Mouse (Mus musculus) neural tube, postnatal 0 days (tissue): Measurements from ENCODE around the gene Uckl1. TPM values are rescaled to one million over a fixed set of nuclear protein-coding genes. Genes with fewer than 3 reads are reported as not detected.

ENCODE experiments used
- microRNA-seq: library from miRNA; unstranded; fragments of <30 nt; microRNA quantifications from one replicate; pipeline ENCODE4, GENCODE M21; 2016
- polyA plus RNA-seq: library from polyadenylated mRNA; unstranded; fragments of >200 nt; fragmentation: Nextera tagmentation; extraction: Ambion mirVana; gene quantifications from 2 replicates; pipeline ENCODE4 v1.2.1, GENCODE M21; 2015

The Uckl1 gene
- 40.5 and 51.8 TPM in 2 replicates for polyA plus RNA-seq

GRCm38 (mm10) chr2:181584411-181584942 is at the start of gene Uckl1:
Gene Uckl1, minus strand, starts transcription at chr2:181584892.

GRCm38 (mm10) chr2:181598454-181599351 is 14.0 kb upstream of the Uckl1 start, which contains the start of gene Samd10:
Gene Samd10, minus strand, starts transcription at chr2:181599212.

GRCm38 (mm10) chr2:181592231-181593041 is 7.7 kb upstream of the Uckl1 start, which contains the start of gene Zfp512b:
Gene Zfp512b, minus strand, starts transcription at chr2:181592803.

GRCm38 (mm10) chr2:181591528-181592085 is 6.9 kb upstream of the Uckl1 start, which contains the start of gene Prpf6:
Gene Prpf6, plus strand, starts transcription at chr2:181591868.

GRCm38 (mm10) chr2:181520118-181520935 is 64.4 kb downstream of the Uckl1 start, which contains the start of gene Dnajc5:
Gene Dnajc5, plus strand, starts transcription at chr2:181520485.

Small RNA genes within 50 kb of the gene (microRNA-seq; reads per million reads assigned to microRNA genes)
- gene Mir7006 = not detected

Other genes with a start within 250 kb of the Uckl1 start
- gene Zgpat, start 220.0 kb downstream of the Uckl1 start, polyA plus RNA-seq = 42.7 and 53.2 TPM in 2 replicates
- 66.6 and 66.8 TPM in 2 replicates for gene Arfrp1, start 219.5 kb downstream of the Uckl1 start, polyA plus RNA-seq
- 27.5 and 35.9 TPM in 2 replicates for gene Lime1, start 204.8 kb downstream of the Uckl1 start, polyA plus RNA-seq
- gene Zbtb46, start 125.5 kb downstream of the Uckl1 start, polyA plus RNA-seq = 11.9 and 14.3 TPM in 2 replicates
- not detected in 2 replicates for gene Abhd16b, start 91.7 kb downstream of the Uckl1 start, polyA plus RNA-seq
- gene Tpd52l2, start 87.8 kb downstream of the Uckl1 start, polyA plus RNA-seq = 110 and 122 TPM in 2 replicates
- 256 and 272 TPM in 2 replicates for gene Dnajc5, start 64.4 kb downstream of the Uckl1 start, polyA plus RNA-seq
- gene Prpf6, start 7.0 kb upstream of the Uckl1 start, polyA plus RNA-seq = 38.9 and 44.0 TPM in 2 replicates
- gene Zfp512b, start 7.9 kb upstream of the Uckl1 start, polyA plus RNA-seq = 67.1 and 78.8 TPM in 2 replicates
- gene Samd10, start 14.3 kb upstream of the Uckl1 start, polyA plus RNA-seq = 125 and 145 TPM in 2 replicates
- not detected in 2 replicates for gene Gm29797, start 72.1 kb upstream of the Uckl1 start, polyA plus RNA-seq
- gene Sox18, start 86.7 kb upstream of the Uckl1 start, polyA plus RNA-seq = 17.0 and 18.8 TPM in 2 replicates
- gene Tcea2, start 95.4 kb upstream of the Uckl1 start, polyA plus RNA-seq = 52.5 and 63.6 TPM in 2 replicates
- gene Rgs19, start 109.1 kb upstream of the Uckl1 start, polyA plus RNA-seq = 62.4 and 72.0 TPM in 2 replicates
- not detected in 2 replicates for gene Lkaaear1, start 113.5 kb upstream of the Uckl1 start, polyA plus RNA-seq
- gene Oprl1, start 130.1 kb upstream of the Uckl1 start, polyA plus RNA-seq = 72.5 and 79.2 TPM in 2 replicates
- gene Myt1, start 178.4 kb upstream of the Uckl1 start, polyA plus RNA-seq = 6.5 and 7.1 TPM in 2 replicates